Mouse (Mus musculus) stomach, embryonic 14.5 days (tissue): ENCODE measurements around the gene Fez2. TPM values are rescaled to one million over a fixed set of nuclear protein-coding genes. Genes with fewer than 3 reads are reported as not detected.

Source experiments
- ATAC-seq: fragments of 200-750 bp; cut with Nextera tagmentation; 2 replicates; pipeline ENCODE4 v1.8.0; 2017; ENCODE audit warnings: low read depth, moderate TSS enrichment; ENCODE audit not compliant: insufficient number of reproducible peaks, insufficient read depth, low FRiP score
- H3K27ac ChIP-seq: fragments of 300-500 bp; sonication (generic); 2 replicates; pipeline ENCODE4 v1.5.1; 2014; ENCODE audit warnings: mild to moderate bottlenecking, low read length, moderate library complexity, mixed read lengths
- H3K27me3 ChIP-seq: fragments of 300-500 bp; sonication (generic); 2 replicates; pipeline ENCODE4 v1.6.1; 2014; ENCODE audit warnings: low read length, control low read depth, mixed read lengths; ENCODE audit not compliant: control insufficient read depth, insufficient read depth
- H3K36me3 ChIP-seq: fragments of 300-500 bp; sonication (generic); 2 replicates; pipeline ENCODE4 v1.6.1; 2014; ENCODE audit warnings: mild to moderate bottlenecking, control low read depth, low read length, moderate library complexity, mixed read lengths; ENCODE audit not compliant: control insufficient read depth, insufficient read depth
- H3K4me1 ChIP-seq: fragments of 300-500 bp; sonication (generic); 2 replicates; pipeline ENCODE4 v1.6.1; 2014; ENCODE audit warnings: low read length, control low read depth, mixed read lengths; ENCODE audit not compliant: control insufficient read depth, insufficient read depth
- H3K4me2 ChIP-seq: fragments of 300-500 bp; sonication (generic); replicated peaks from 2 replicates; pipeline ENCODE4 v1.6.1; 2014; ENCODE audit warnings: low read depth, low read length, control low read depth
- H3K4me3 ChIP-seq: fragments of 300-500 bp; sonication (generic); 2 replicates; pipeline ENCODE4 v1.5.1; 2014; ENCODE audit warnings: low read depth, low read length, control low read depth
- H3K9ac ChIP-seq: fragments of 300-500 bp; sonication (generic); replicated peaks from 2 replicates; pipeline ENCODE4 v1.6.1; 2014; ENCODE audit warnings: low read depth, mild to moderate bottlenecking, control low read depth, low read length, moderate library complexity, mixed read lengths
- H3K9me3 ChIP-seq: fragments of 300-500 bp; sonication (generic); 2 replicates; pipeline ENCODE4 v1.6.1; 2016; ENCODE audit warnings: low read depth, low read length, control low read depth; ENCODE audit not compliant: control insufficient read depth
- WGBS: fragments of 180-500 bp; shearing (Covaris S2); extraction: QIAGEN DNeasy Blood & Tissue Kit; methylation state at CpG from one replicate; pipeline ENCODE4 v1.1.7; 2014; 5-methylcytosine and 5-hydroxymethylcytosine counted together
- polyA plus RNA-seq: library from polyadenylated mRNA; unstranded; fragments of >200 nt; fragmentation: Nextera tagmentation; extraction: Ambion mirVana; gene quantifications from 2 replicates; pipeline ENCODE4 v1.2.1, GENCODE M21; 2014

The Fez2 gene
- polyA plus RNA-seq, 1 experiment from 2014 or later, result 45.1 TPM

GRCm38 (mm10) chr17:78333275-78333674 lies 84.7 kb downstream of the Fez2 start:
- WGBS, result 84% methylated on average over 10 of the region's 10 CpGs
- no peak overlapping the region for H3K4me2 ChIP-seq
- no peak overlapping the region for H3K9ac ChIP-seq
- no peak for ATAC-seq
- H3K4me1 ChIP-seq, result 0 out of 2 replicates have a peak, but pooled peaks cover 2% of the 10 kb centered on the region
- no peak overlapping the region for H3K27ac ChIP-seq
- H3K27me3 ChIP-seq, result no peaks in the 10 kb centered on the region
- peaks cover 4% of the 10 kb centered on the region; the same call in 1 of the 2 replicates for H3K36me3 ChIP-seq
- H3K4me3 ChIP-seq, result no peak overlapping the region
- no peaks in the 10 kb centered on the region for H3K9me3 ChIP-seq

- no peak overlapping the region for H3K4me3 ChIP-seq
- H3K4me2 ChIP-seq, result no peak overlapping the region
- H3K36me3 ChIP-seq, result peaks cover 4% of the 10 kb centered on the region; the same call in 1 of the 2 replicates
- no peaks in the 10 kb centered on the region for H3K4me1 ChIP-seq
- H3K27ac ChIP-seq, result no peak overlapping the region
- 85% methylated on average over 8 of the region's 8 CpGs for WGBS
- no peak for ATAC-seq
- no peak overlapping the region for H3K9ac ChIP-seq
- no peaks in the 10 kb centered on the region for H3K27me3 ChIP-seq
- no peaks in the 10 kb centered on the region for H3K9me3 ChIP-seq
Observed at GRCm38 (mm10) chr17:78331438-78331837, 86.5 kb downstream of the Fez2 start.

GRCm38 (mm10) chr17:78328287-78328686 lies 89.7 kb downstream of the Fez2 start:
- Histone ChIP-seq H3K36me3 (peaks cover 3% of the 10 kb centered on the region; the same call in 1 of the 2 replicates), H3K9me3 (no peaks in the 10 kb centered on the region), H3K27ac (peak overlapping the region; percentile 15; the same call in 1 of the 2 replicates), H3K4me2 (no peak overlapping the region), H3K9ac (no peak overlapping the region), H3K27me3 (no peaks in the 10 kb centered on the region), H3K4me3 (no peak overlapping the region), H3K4me1 (no peaks in the 10 kb centered on the region)
- ATAC-seq, result peak; percentile 10; the same call in 1 of the 2 replicates
- 16% methylated on average over 3 of the region's 3 CpGs for WGBS

GRCm38 (mm10) chr17:78327187-78327586 lies 90.8 kb downstream of the Fez2 start:
- ATAC-seq, result no peak
- H3K9ac ChIP-seq, result no peak overlapping the region
- H3K27me3 ChIP-seq, result no peaks in the 10 kb centered on the region
- H3K36me3 ChIP-seq, result peaks cover 3% of the 10 kb centered on the region; the same call in 1 of the 2 replicates
- 47% methylated on average over 4 of the region's 4 CpGs for WGBS
- H3K4me1 ChIP-seq, result peaks cover 6% of the 10 kb centered on the region; the same call in 1 of the 2 replicates
- H3K4me2 ChIP-seq, result no peak overlapping the region
- H3K27ac ChIP-seq, result no peak overlapping the region
- no peak overlapping the region for H3K4me3 ChIP-seq
- H3K9me3 ChIP-seq, result no peaks in the 10 kb centered on the region

GRCm38 (mm10) chr17:78326381-78326780 lies 91.6 kb downstream of the Fez2 start:
- WGBS, result 77% methylated on average over 2 of the region's 2 CpGs
- Histone ChIP-seq H3K9ac (no peak overlapping the region), H3K27me3 (no peaks in the 10 kb centered on the region), H3K4me2 (no peak overlapping the region), H3K9me3 (no peaks in the 10 kb centered on the region), H3K4me1 (peaks cover 7% of the 10 kb centered on the region; the same call in 1 of the 2 replicates), H3K4me3 (no peak overlapping the region), H3K27ac (no peak overlapping the region; the same call in 1 of the 2 replicates), H3K36me3 (peaks cover 3% of the 10 kb centered on the region; the same call in 1 of the 2 replicates)
- no peak for ATAC-seq

GRCm38 (mm10) chr17:78325761-78326332 lies 92.1 kb downstream of the Fez2 start:
- no peak overlapping the region; the same call in 1 of the 2 replicates for H3K27ac ChIP-seq
- no peak overlapping the region for H3K4me2 ChIP-seq
- H3K9me3 ChIP-seq, result no peaks in the 10 kb centered on the region
- H3K27me3 ChIP-seq, result no peaks in the 10 kb centered on the region
- no peak overlapping the region for H3K4me3 ChIP-seq
- no peak overlapping the region for H3K9ac ChIP-seq
- no peak for ATAC-seq
- WGBS, result 81% methylated on average over 7 of the region's 7 CpGs
- peaks cover 7% of the 10 kb centered on the region; the same call in 1 of the 2 replicates for H3K4me1 ChIP-seq
- H3K36me3 ChIP-seq, result peaks cover 3% of the 10 kb centered on the region; the same call in 1 of the 2 replicates

GRCm38 (mm10) chr17:78322369-78323335 lies 95.3 kb downstream of the Fez2 start:
- 24% methylated on average over 18 of the region's 18 CpGs for WGBS
- no peak overlapping the region; the same call in 1 of the 2 replicates for H3K27ac ChIP-seq
- ATAC-seq, result no peak

GRCm38 (mm10) chr17:78321216-78321835 lies 96.6 kb downstream of the Fez2 start:
- no peak overlapping the region for H3K27ac ChIP-seq
- no peak for ATAC-seq

More at GRCm38 (mm10) chr17:78322369-78323335, 95.3 kb downstream of the Fez2 start:
- peaks cover 7% of the 10 kb centered on the region; the same call in 1 of the 2 replicates for H3K4me1 ChIP-seq
- H3K27me3 ChIP-seq, result no peaks in the 10 kb centered on the region
- no peaks in the 10 kb centered on the region for H3K9me3 ChIP-seq
- no peak overlapping the region for H3K9ac ChIP-seq
- peaks cover 3% of the 10 kb centered on the region for H3K36me3 ChIP-seq
- H3K4me3 ChIP-seq, result no peak overlapping the region
- H3K4me2 ChIP-seq, result no peak overlapping the region

More at GRCm38 (mm10) chr17:78321216-78321835, 96.6 kb downstream of the Fez2 start:
- H3K27me3 ChIP-seq, result no peaks in the 10 kb centered on the region
- no peak overlapping the region for H3K9ac ChIP-seq
- peaks cover 7% of the 10 kb centered on the region; the same call in 1 of the 2 replicates for H3K4me1 ChIP-seq
- 71% methylated on average over 11 of the region's 11 CpGs for WGBS
- H3K9me3 ChIP-seq, result no peaks in the 10 kb centered on the region
- no peak overlapping the region for H3K4me3 ChIP-seq
- peaks cover 3% of the 10 kb centered on the region for H3K36me3 ChIP-seq
- no peak overlapping the region for H3K4me2 ChIP-seq
